Mouse (Mus musculus) erythroblast, embryonic 14.5 days (primary cell): Measurements from ENCODE around the gene Ide.

Experiments used
- GATA1 ChIP-seq: IDR thresholded peaks from 2 replicates; pipeline ENCODE4 v1.6.1; 2012; ENCODE audit warnings: low read length, inconsistent platforms, mixed read lengths
- TAL1 ChIP-seq: IDR thresholded peaks from 3 replicates; pipeline ENCODE4 v1.6.1; 2012; ENCODE audit warnings: low read length, inconsistent platforms, mixed read lengths

DNA sequence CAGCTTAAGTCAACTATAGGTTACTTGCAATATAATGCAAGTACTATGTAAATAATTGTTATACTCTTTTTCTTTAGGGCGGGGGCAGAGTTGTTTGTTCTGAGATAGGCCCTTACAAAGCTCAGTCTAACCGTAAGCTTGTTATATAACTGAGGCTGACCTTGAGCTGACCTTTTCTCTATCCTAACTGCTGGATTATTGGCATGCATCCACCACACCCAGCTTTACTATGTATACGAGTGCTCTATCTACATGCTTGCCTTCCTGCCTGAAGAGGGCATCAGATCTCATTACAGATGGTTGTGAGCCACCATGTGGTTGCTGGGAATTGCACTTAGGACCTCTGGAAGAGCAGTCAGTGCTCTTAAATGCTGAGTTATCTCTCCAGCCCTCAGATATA, 48.5 kb upstream of the Ide start:
- TF ChIP-seq TAL1 (no peak), GATA1 (no peak)
